Comparison of ENCODE assay signal across 24 mouse cellular contexts in genomic region chr12:10256385-10256784, GRCm38 (mm10).
A peak's percentile ranks its signal among the peaks of the same experiment; 100 is the strongest.
DNase-seq lines count a peak whose midpoint lies in the region; ATAC-seq and TF ChIP-seq lines count a peak whose summit lies in the region.
"Had no signal": no experiment of that assay in that cellular context is flagged by ENCODE, and none has a peak within 500 bp of the region (broad histone marks: within the 10 kb centered on the region; RNA-seq: fewer than 3 reads in every experiment).

No protein-coding gene starts in this region.

- TF ChIP-seq CTCF in gastrocnemius, adult 2 months (IDR thresholded peaks at IDR 0.05): no peak

- no peak overlapping the region for H3K4me2 ChIP-seq in intestine, embryonic 16.5 days (ENCODE audit: low read depth, low read length)
- H3K4me2 ChIP-seq: embryonic facial prominence, embryonic 13.5 days; embryonic facial prominence, embryonic 15.5 days; forebrain, embryonic 12.5 days had no signal

- WGBS in heart, embryonic 10.5 days: 55% methylated on average over 3 of the region's 3 CpGs
- 62% methylated on average over 3 of the region's 3 CpGs for WGBS in intestine, embryonic 16.5 days

- no peak overlapping the region for H3K4me3 ChIP-seq in gastrocnemius, adult 2 months
- H3K4me3 ChIP-seq in heart, embryonic 10.5 days: no peak overlapping the region
- no peak overlapping the region for H3K4me3 ChIP-seq in intestine, embryonic 16.5 days (ENCODE audit: low read length)
- H3K4me3 ChIP-seq: embryonic facial prominence, embryonic 13.5 days; embryonic facial prominence, embryonic 15.5 days; erythroblast, embryonic 14.5 days; forebrain, embryonic 10.5 days; forebrain, embryonic 12.5 days had no signal

- no peaks in the 10 kb centered on the region for H3K9me3 ChIP-seq in heart, embryonic 10.5 days
- no peaks in the 10 kb centered on the region for H3K9me3 ChIP-seq in intestine, embryonic 16.5 days (ENCODE audit: control insufficient read depth, low read length)
- H3K9me3 ChIP-seq: embryonic facial prominence, embryonic 13.5 days; embryonic facial prominence, embryonic 15.5 days; forebrain, embryonic 10.5 days; forebrain, embryonic 12.5 days had no signal

- intact Hi-C loops in gastrocnemius, adult 2 months (cut with DNase I): no loop called here

- H3K36me3 ChIP-seq in heart, embryonic 10.5 days: no peaks in the 10 kb centered on the region
- H3K36me3 ChIP-seq in intestine, embryonic 16.5 days (ENCODE audit: control insufficient read depth, insufficient read depth, low read length): no peaks in the 10 kb centered on the region
- H3K36me3 ChIP-seq: embryonic facial prominence, embryonic 13.5 days; embryonic facial prominence, embryonic 15.5 days; forebrain, embryonic 10.5 days; forebrain, embryonic 12.5 days had no signal

- peak; percentile 73 for ATAC-seq in intestine, embryonic 16.5 days
- no peak for ATAC-seq in megakaryocyte progenitor cell, adult 5-6 weeks (replicated peaks; ENCODE audit: poor library complexity)
- ATAC-seq: forebrain, embryonic 14.5 days; forebrain, embryonic 16.5 days had no signal

- no peaks in the 10 kb centered on the region for H3K27me3 ChIP-seq in heart, embryonic 10.5 days (ENCODE audit: insufficient read depth, poor library complexity, severe bottlenecking)
- no peaks in the 10 kb centered on the region for H3K27me3 ChIP-seq in intestine, embryonic 16.5 days (replicated peaks; ENCODE audit: control insufficient read depth, insufficient read depth, low read length)
- H3K27me3 ChIP-seq: embryonic facial prominence, embryonic 13.5 days; embryonic facial prominence, embryonic 15.5 days; forebrain, embryonic 12.5 days had no signal

- H3K4me1 ChIP-seq in heart, embryonic 10.5 days: no peaks in the 10 kb centered on the region
- no peaks in the 10 kb centered on the region for H3K4me1 ChIP-seq in intestine, embryonic 16.5 days (ENCODE audit: control insufficient read depth, insufficient read depth, low read length)
- H3K4me1 ChIP-seq: embryonic facial prominence, embryonic 13.5 days; embryonic facial prominence, embryonic 15.5 days; forebrain, embryonic 10.5 days; forebrain, embryonic 12.5 days had no signal

- no peak overlapping the region for H3K9ac ChIP-seq in intestine, embryonic 16.5 days (ENCODE audit: low read depth, low read length)
- H3K9ac ChIP-seq: embryonic facial prominence, embryonic 13.5 days; embryonic facial prominence, embryonic 15.5 days; forebrain, embryonic 12.5 days had no signal

- DNase-seq in gastrocnemius, adult 2 months: peak; percentile 24
- DNase-seq in gastrocnemius, postnatal 25 days: no peak
- peak; percentile 4 for DNase-seq in heart, adult 8-10 months (ENCODE audit: low spot score)
- no peak for DNase-seq in heart, embryonic 10.5 days (ENCODE audit: low spot score)
- DNase-seq in adipocyte (ENCODE audit: low spot score): peak; percentile 29
- DNase-seq in cerebellum, adult 18-20 months: no peak
- DNase-seq: adrenal gland, adult 8-10 months; adrenal gland, postnatal 14 days; adrenal gland, postnatal 36 days; cerebellum, adult 11-12 months; cerebellum, adult 8-10 months; cerebellum, adult 9-11 months; cerebellum, postnatal 14 days; cerebellum, postnatal 36 days; embryo, embryonic 11 days had no signal

- no peak overlapping the region for H3K27ac ChIP-seq in gastrocnemius, adult 2 months
- H3K27ac ChIP-seq in heart, embryonic 10.5 days: no peak overlapping the region
- H3K27ac ChIP-seq in intestine, embryonic 16.5 days (ENCODE audit: low read length): no peak overlapping the region
- H3K27ac ChIP-seq: embryonic facial prominence, embryonic 13.5 days; embryonic facial prominence, embryonic 15.5 days; forebrain, embryonic 10.5 days; forebrain, embryonic 12.5 days had no signal

Comparison
In these comparisons a context has a peak if more than half of its experiments do, and no peak if none do; other contexts are left out.
1. DNase-seq: peak in gastrocnemius, adult 2 months (single experiment), heart, adult 8-10 months (single experiment) and adipocyte (single experiment); none in gastrocnemius, postnatal 25 days (single experiment), heart, embryonic 10.5 days (single experiment) and cerebellum, adult 18-20 months (0 of 2).